Mouse (Mus musculus): Measurements from ENCODE around the gene Gm10663.

Gene Gm10663

GRCm38 (mm10) chr8:65074733-65075132 lies at the start of gene Gm10663:
TSS of gene Gm10663 (plus strand) at chr8:65075033.
- no peak for DNase-seq (ENCODE audit: low spot score)

GRCm38 (mm10) chr8:65028959-65029686 lies 45.7 kb upstream of the Gm10663 start:
- DNase-seq (ENCODE audit: low spot score) = no peak

GRCm38 (mm10) chr8:65029776-65030175 lies 45.1 kb upstream of the Gm10663 start:
- DNase-seq (ENCODE audit: low spot score) = no peak

- no peak for DNase-seq (ENCODE audit: low spot score)
Observed at GRCm38 (mm10) chr8:65030735-65031485, 43.9 kb upstream of the Gm10663 start.

GRCm38 (mm10) chr8:65032107-65032506 lies 42.7 kb upstream of the Gm10663 start:
- no peak for DNase-seq (ENCODE audit: low spot score)

GRCm38 (mm10) chr8:65033056-65033455 lies 41.8 kb upstream of the Gm10663 start:
- no peak for DNase-seq (ENCODE audit: low spot score)

- no peak for DNase-seq (ENCODE audit: low spot score)
Observed at GRCm38 (mm10) chr8:65034136-65034535, 40.7 kb upstream of the Gm10663 start.

GRCm38 (mm10) chr8:65037117-65037533 lies 37.7 kb upstream of the Gm10663 start, which contains the start of gene Apela:
TSS of gene Apela (minus strand) at chr8:65037336.
- no peak for DNase-seq (ENCODE audit: low spot score)

GRCm38 (mm10) chr8:65046565-65046964 lies 28.3 kb upstream of the Gm10663 start:
- DNase-seq (ENCODE audit: low spot score) = no peak

- DNase-seq (ENCODE audit: low spot score) = no peak
Observed at GRCm38 (mm10) chr8:65047193-65047592, 27.6 kb upstream of the Gm10663 start.

GRCm38 (mm10) chr8:65047801-65048200 lies 27.0 kb upstream of the Gm10663 start:
- DNase-seq (ENCODE audit: low spot score) = no peak

- DNase-seq (ENCODE audit: low spot score) = no peak
Observed at GRCm38 (mm10) chr8:65053554-65053953, 21.3 kb upstream of the Gm10663 start.

GRCm38 (mm10) chr8:65053968-65054367 lies 20.9 kb upstream of the Gm10663 start:
- DNase-seq (ENCODE audit: low spot score) = no peak

GRCm38 (mm10) chr8:65056722-65057121 lies 18.1 kb upstream of the Gm10663 start:
- DNase-seq (ENCODE audit: low spot score) = no peak

GRCm38 (mm10) chr8:65062195-65062594 lies 12.6 kb upstream of the Gm10663 start:
- DNase-seq (ENCODE audit: low spot score) = no peak

- no peak for DNase-seq (ENCODE audit: low spot score)
Observed at GRCm38 (mm10) chr8:65064071-65064470, 10.8 kb upstream of the Gm10663 start.

- DNase-seq (ENCODE audit: low spot score) = no peak
Observed at GRCm38 (mm10) chr8:65065622-65066021, 9.2 kb upstream of the Gm10663 start.

- no peak for DNase-seq (ENCODE audit: low spot score)
Observed at GRCm38 (mm10) chr8:65067031-65067430, 7.8 kb upstream of the Gm10663 start.

GRCm38 (mm10) chr8:65067694-65068472 lies 7.0 kb upstream of the Gm10663 start:
- no peak for DNase-seq (ENCODE audit: low spot score)

GRCm38 (mm10) chr8:65068473-65068819 lies 6.4 kb upstream of the Gm10663 start:
- no peak for DNase-seq (ENCODE audit: low spot score)

- no peak for DNase-seq (ENCODE audit: low spot score)
Observed at GRCm38 (mm10) chr8:65070996-65071395, 3.8 kb upstream of the Gm10663 start.

- DNase-seq (ENCODE audit: low spot score) = no peak
Observed at GRCm38 (mm10) chr8:65080731-65081130, 5.9 kb downstream of the Gm10663 start.

GRCm38 (mm10) chr8:65085680-65086079 lies 10.8 kb downstream of the Gm10663 start:
- DNase-seq (ENCODE audit: low spot score) = no peak

Data from testis, postnatal 10 days (tissue).